Mouse (Mus musculus) thymus, adult 2 months (tissue): ENCODE data around the gene Golph3.

Experiments
- CTCF ChIP-seq: fragments of 200-500 bp; IDR thresholded peaks from 2 replicates; pipeline ENCODE4 v1.5.1; 2012; ENCODE audit warnings: mild to moderate bottlenecking, control low read depth, low read length, moderate library complexity, borderline replicate concordance; ENCODE audit not compliant: control insufficient read depth, poor library complexity, insufficient read depth; ENCODE audit errors: extremely low read depth
- POLR2A ChIP-seq: fragments of 200-500 bp; IDR thresholded peaks from 2 replicates; pipeline ENCODE4 v1.6.1; 2012; ENCODE audit warnings: mild to moderate bottlenecking, low read length, control low read depth, moderate library complexity; ENCODE audit not compliant: control insufficient read depth, poor library complexity, insufficient read depth; ENCODE audit errors: extremely low read depth

GRCm38 (mm10) chr15:12341401-12341758 lies 20.1 kb downstream of the Golph3 start:
- TF ChIP-seq CTCF: no peak
- no peak for TF ChIP-seq POLR2A
